Mouse (Mus musculus) megakaryocyte-erythroid progenitor cell, adult 5-6 weeks (primary cell): ENCODE results near the gene Elk1. TPM values are rescaled to one million over a fixed set of nuclear protein-coding genes. Genes with fewer than 3 reads are reported as not detected.
A peak's percentile ranks its signal among the peaks of the same experiment; 100 is the strongest.

Source experiments
- ATAC-seq: replicated peaks from 2 replicates; pipeline ENCODE4 v1.8.0; 2016; ENCODE audit warnings: mild to moderate bottlenecking, inconsistent platforms; ENCODE audit not compliant: severe bottlenecking, poor library complexity, low FRiP score, low TSS enrichment
- total RNA-seq, 2 experiments: library from RNA; stranded (forward) in 1 of 2; stranded (reverse) in 1 of 2; fragments of 200-1000, 215-1000 nt in 1 of 2; fragments of >200 nt in 1 of 2; fragmentation: Nextera tagmentation in 1 of 2; gene quantifications; 2 replicates each; pipeline ENCODE4 v1.2.3; 2014 to 2017

The Elk1 gene
- total RNA-seq (2014; fragmentation: Nextera tagmentation) (5.3 and 9.8 TPM in 2 replicates), total RNA-seq (2017) (2.1 and 2.2 TPM in 2 replicates)

- ATAC-seq = peak; percentile 99
Measured at GRCm38 (mm10) chrX:20950191-20950880, at the start of gene Elk1. TSS of gene Elk1 (minus strand) at chrX:20950608.

DNA sequence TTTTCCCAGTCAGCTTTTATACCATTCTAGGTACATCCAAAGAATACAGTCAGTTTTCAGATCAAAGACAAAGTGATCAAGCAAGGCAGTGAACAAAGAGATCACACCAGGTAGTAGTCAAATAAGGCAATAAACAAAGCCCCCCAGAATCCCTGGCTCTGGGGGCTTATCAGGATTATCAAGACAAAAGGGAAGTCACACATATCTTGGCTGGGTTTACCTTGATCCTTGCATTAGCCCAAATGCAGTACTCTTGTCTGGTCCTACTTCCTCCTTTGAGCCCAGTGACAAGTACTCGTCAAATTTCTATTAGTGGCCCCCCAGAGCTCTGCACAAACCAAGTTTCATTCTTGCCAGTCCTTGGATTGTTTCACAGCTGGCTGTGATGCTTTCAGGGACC is 30.5 kb upstream of the Elk1 start:
- ATAC-seq = no peak

- peak; percentile 98 for ATAC-seq
Measured at GRCm38 (mm10) chrX:20961477-20962378, 11.3 kb upstream of the Elk1 start, which contains the start of gene Uxt. TSS of gene Uxt (minus strand) at chrX:20962017.

GRCm38 (mm10) chrX:20946055-20946454 is 4.4 kb downstream of the Elk1 start:
- ATAC-seq = no peak

DNA sequence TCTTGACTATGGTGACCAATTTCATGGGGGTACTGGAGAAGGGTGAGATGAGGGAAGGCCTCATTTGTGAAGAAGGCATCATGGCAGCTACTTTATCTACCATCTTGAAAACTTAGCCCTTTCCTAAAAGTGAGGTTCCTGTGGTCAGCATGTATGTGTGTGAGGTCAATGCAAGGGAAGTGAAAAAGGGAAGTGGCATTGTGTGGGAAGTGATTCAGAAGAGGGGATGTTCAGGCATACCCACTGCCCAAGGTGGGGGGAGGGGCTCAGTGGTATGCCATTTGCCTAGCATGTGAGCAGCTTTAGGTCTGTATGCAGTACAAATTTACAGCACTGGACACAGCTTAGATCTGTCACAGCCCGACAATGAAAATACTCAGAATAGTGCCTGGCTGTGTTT is 18.4 kb downstream of the Elk1 start:
- ATAC-seq = no peak

- ATAC-seq = no peak
Measured at GRCm38 (mm10) chrX:20931364-20931763, 19.0 kb downstream of the Elk1 start, which contains the start of gene Cfp. TSS of gene Cfp (minus strand) at chrX:20931555.

GRCm38 (mm10) chrX:20929859-20930258 is 20.5 kb downstream of the Elk1 start:
- no peak for ATAC-seq

DNA sequence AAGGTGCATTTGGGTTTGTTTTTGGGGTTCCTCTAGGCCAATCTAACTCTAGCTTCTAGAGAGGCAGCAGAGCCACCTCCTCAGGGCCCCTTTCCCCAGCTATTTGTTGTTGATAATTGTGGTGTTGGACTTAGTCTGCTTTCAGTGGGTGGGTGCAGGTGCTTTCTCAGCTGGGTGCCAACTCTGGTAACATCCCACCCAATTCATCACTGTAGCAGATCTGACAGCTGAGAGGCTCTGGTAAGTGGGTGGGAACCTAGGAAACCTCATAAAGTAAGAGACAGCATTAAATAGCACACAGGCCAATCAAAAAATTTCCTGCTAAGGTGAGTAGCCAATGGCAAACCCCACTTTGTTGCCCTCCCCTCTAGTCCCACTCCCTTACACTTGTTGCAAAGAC is 25.4 kb downstream of the Elk1 start:
- no peak for ATAC-seq

DNA sequence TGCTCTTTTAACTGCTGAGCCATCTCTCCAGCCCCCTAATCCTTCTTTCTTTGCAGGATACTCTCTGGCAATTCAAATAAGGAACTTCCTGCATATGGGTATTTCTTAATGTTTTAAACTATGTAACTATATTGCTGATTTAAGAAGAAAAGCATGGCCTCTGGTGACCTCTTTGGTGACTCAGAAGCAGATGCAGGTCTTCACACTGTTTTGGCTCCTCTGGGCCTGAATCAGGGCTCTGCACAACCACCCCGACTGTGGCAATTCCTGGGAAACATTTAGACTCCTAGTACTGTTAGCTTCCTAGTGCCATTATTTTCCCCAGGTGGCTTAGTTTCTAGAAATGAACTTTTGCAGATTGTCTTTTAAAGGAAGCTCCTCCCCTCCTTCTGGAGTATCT is 26.9 kb downstream of the Elk1 start:
- ATAC-seq = no peak

GRCm38 (mm10) chrX:20921366-20921765 is 29.0 kb downstream of the Elk1 start:
- no peak for ATAC-seq

DNA sequence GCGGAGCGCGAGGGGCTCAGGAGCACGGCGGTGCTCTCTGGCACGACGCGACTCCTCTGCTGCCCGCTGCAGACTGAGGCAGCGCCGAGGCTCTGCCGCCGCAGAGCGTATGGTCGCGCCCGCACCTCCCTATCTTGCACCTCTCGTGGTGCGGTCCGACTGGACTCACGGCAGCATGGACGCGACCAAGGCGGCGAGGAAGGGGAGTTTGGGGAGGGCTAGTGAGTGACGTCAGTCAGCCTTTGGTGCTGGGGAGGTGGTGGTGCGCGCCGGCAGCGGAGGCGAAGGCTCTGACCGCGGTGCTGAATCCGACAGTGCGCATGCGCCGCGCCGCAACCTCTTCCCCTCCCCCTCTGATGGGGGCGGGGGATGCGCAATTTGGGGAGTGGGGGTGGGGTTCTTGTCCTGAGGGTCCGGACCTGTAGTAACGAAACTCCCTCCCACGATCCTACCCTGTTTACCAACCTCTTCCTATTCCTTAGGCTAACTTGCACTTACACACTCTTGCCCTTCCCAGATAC is 29.5 kb downstream of the Elk1 start, which contains the start of gene Syn1:
TSS of gene Syn1 (minus strand) at position 161 of the 521 bp plus-strand sequence.
- peak; percentile 93 for ATAC-seq

- no peak for ATAC-seq
Measured at GRCm38 (mm10) chrX:20920249-20920843, 30.1 kb downstream of the Elk1 start.

DNA sequence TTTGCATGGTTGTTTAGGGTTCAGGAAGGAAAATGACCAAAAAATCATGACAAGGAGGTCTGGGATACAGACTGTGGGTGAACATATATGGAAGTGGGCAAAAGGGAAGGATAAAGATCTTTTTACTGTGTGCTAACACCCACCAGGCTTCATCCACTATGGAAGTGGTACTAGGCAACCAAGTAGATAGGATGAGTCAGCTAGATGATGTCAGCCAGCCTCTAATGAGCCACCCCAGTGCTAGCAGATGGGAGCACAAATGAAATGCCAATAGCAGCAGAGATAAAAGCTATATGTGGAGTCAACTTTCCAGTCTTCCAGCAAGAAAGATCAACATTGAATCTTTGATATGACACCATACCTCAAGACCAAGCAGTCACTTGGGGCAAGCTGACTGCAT is 35.3 kb downstream of the Elk1 start:
- no peak for ATAC-seq

DNA sequence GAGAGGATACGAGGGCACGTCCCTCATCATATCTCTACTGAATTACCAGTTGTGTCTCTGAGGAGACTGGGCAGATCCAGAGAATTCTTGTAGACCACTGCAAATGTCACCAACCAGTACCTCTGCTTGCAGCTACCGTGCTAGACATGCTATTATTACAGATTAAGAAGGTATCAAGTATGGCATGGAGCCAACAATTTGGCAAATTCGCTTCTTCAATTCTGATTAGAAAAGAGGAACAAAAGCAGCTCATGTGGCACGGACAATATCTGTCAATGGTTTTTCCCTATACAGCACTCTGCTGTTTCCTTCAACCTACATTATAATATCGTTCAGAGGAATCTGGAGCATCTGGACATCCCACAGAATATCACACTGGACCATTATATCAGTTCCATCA is 36.7 kb downstream of the Elk1 start:
- no peak for ATAC-seq

DNA sequence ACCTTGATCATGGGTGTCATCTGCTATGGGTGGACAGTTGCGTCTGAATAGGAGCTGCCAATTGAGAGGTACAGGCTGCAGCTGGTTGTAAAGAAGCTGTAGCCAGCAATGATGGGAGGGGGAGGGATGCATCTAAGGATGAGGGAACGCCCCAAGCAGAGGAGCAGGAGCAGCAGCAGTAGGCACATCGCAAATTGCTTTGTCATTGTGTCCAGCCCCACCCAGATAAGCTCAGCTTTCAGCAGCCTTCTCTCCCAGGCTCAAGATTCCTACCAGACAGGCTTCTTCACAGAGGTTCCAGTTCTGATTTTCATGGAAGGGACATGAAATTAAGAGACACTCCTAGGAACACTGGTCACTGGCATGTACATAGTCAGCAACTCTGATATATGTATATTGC is 40.3 kb downstream of the Elk1 start:
- peak; percentile 70; the same call in 1 of the 2 replicates for ATAC-seq

Other genes with a start within 250 kb of the Elk1 start
- 32.0 and 35.7 TPM in 2 replicates for gene Usp11, start 246.7 kb downstream of the Elk1 start, total RNA-seq (2014; fragmentation: Nextera tagmentation)
- gene Usp11, start 246.7 kb downstream of the Elk1 start, total RNA-seq (2017) = 24.4 and 26.5 TPM in 2 replicates
- 101 and 125 TPM in 2 replicates for gene Araf, start 152.8 kb downstream of the Elk1 start, total RNA-seq (2014; fragmentation: Nextera tagmentation)
- gene Araf, start 152.8 kb downstream of the Elk1 start, total RNA-seq (2017) = 33.5 and 40.7 TPM in 2 replicates
- not detected in 2 replicates for gene Timp1, start 80.4 kb downstream of the Elk1 start, total RNA-seq (2014; fragmentation: Nextera tagmentation)
- gene Timp1, start 80.4 kb downstream of the Elk1 start, total RNA-seq (2017) = not detected in 2 replicates
- gene Syn1, start 29.6 kb downstream of the Elk1 start, total RNA-seq (2014; fragmentation: Nextera tagmentation) = not detected in 2 replicates
- gene Syn1, start 29.6 kb downstream of the Elk1 start, total RNA-seq (2017) = 0.46 TPM in 1 of 2 replicates, not detected in the other
- 0.72 and 5.6 TPM in 2 replicates for gene Cfp, start 19.1 kb downstream of the Elk1 start, total RNA-seq (2014; fragmentation: Nextera tagmentation)
- 1.8 and 4.2 TPM in 2 replicates for gene Cfp, start 19.1 kb downstream of the Elk1 start, total RNA-seq (2017)
- 45.3 and 61.1 TPM in 2 replicates for gene Uxt, start 11.4 kb upstream of the Elk1 start, total RNA-seq (2014; fragmentation: Nextera tagmentation)
- 30.0 and 42.4 TPM in 2 replicates for gene Uxt, start 11.4 kb upstream of the Elk1 start, total RNA-seq (2017)
- 15.7 and 19.1 TPM in 2 replicates for gene Zfp182, start 111.7 kb upstream of the Elk1 start, total RNA-seq (2014; fragmentation: Nextera tagmentation)
- gene Zfp182, start 111.7 kb upstream of the Elk1 start, total RNA-seq (2017) = 11.2 and 15.5 TPM in 2 replicates
- gene Spaca5, start 117.8 kb upstream of the Elk1 start, total RNA-seq (2014; fragmentation: Nextera tagmentation) = not detected in 2 replicates
- not detected in 2 replicates for gene Spaca5, start 117.8 kb upstream of the Elk1 start, total RNA-seq (2017)
- 0.07 TPM in 1 of 2 replicates, not detected in the other for gene Zfp300, start 138.9 kb upstream of the Elk1 start, total RNA-seq (2014; fragmentation: Nextera tagmentation)
- gene Zfp300, start 138.9 kb upstream of the Elk1 start, total RNA-seq (2017) = 0.19 TPM in 1 of 2 replicates, not detected in the other
- not detected in 2 replicates for gene Ssxa1, start 165.2 kb upstream of the Elk1 start, total RNA-seq (2014; fragmentation: Nextera tagmentation)
- gene Ssxa1, start 165.2 kb upstream of the Elk1 start, total RNA-seq (2017) = not detected in 2 replicates
- gene Gm21876, start 225.0 kb upstream of the Elk1 start, total RNA-seq (2014; fragmentation: Nextera tagmentation) = not detected in 2 replicates
- gene Gm21876, start 225.0 kb upstream of the Elk1 start, total RNA-seq (2017) = not detected in 2 replicates